ENCODE assay signal across 8 mouse cellular contexts in genomic region chr9:48761175-48761556, GRCm38 (mm10).
DNase-seq lines count a peak whose midpoint lies in the region; ATAC-seq and TF ChIP-seq lines count a peak whose summit lies in the region.

No protein-coding gene starts in this region.

- no peak overlapping the region for H3K4me3 ChIP-seq in forebrain, embryonic 12.5 days (replicated peaks)
- H3K4me3 ChIP-seq in forebrain, embryonic 11.5 days (ENCODE audit: low read depth, low read length), result no peak overlapping the region
- no peak overlapping the region for H3K4me3 ChIP-seq in hindbrain, embryonic 16.5 days (ENCODE audit: low read length)
- no peak overlapping the region for H3K4me3 ChIP-seq in hindbrain, embryonic 10.5 days
- H3K4me3 ChIP-seq in stomach, embryonic 14.5 days (ENCODE audit: low read depth, low read length), result no peak overlapping the region
- no peak overlapping the region for H3K4me3 ChIP-seq in stomach, postnatal 0 days (ENCODE audit: low read depth, low read length)

- no peak for TF ChIP-seq CTCF in stomach, postnatal 0 days (IDR thresholded peaks at IDR 0.05; ENCODE audit: low read depth)

- H3K4me1 ChIP-seq in forebrain, embryonic 12.5 days, result peaks cover 41% of the 10 kb centered on the region
- H3K4me1 ChIP-seq in forebrain, embryonic 11.5 days (replicated peaks; ENCODE audit: control insufficient read depth, insufficient read depth, low read length), result peaks cover 4% of the 10 kb centered on the region; the same call in 1 of the 2 replicates
- peaks cover 9% of the 10 kb centered on the region; the same call in 1 of the 2 replicates for H3K4me1 ChIP-seq in hindbrain, embryonic 16.5 days (ENCODE audit: control insufficient read depth, insufficient read depth, low read depth, low read length)
- peaks cover 83% of the 10 kb centered on the region for H3K4me1 ChIP-seq in hindbrain, embryonic 10.5 days (replicated peaks)
- peaks cover 25% of the 10 kb centered on the region for H3K4me1 ChIP-seq in stomach, embryonic 14.5 days (ENCODE audit: control insufficient read depth, insufficient read depth, low read length)
- H3K4me1 ChIP-seq in stomach, postnatal 0 days (replicated peaks; ENCODE audit: control insufficient read depth, insufficient read depth), result peaks cover 6% of the 10 kb centered on the region

- no peak overlapping the region for H3K4me2 ChIP-seq in forebrain, embryonic 12.5 days
- H3K4me2 ChIP-seq in forebrain, embryonic 11.5 days (ENCODE audit: low read depth, low read length, severe bottlenecking), result no peak overlapping the region
- no peak overlapping the region for H3K4me2 ChIP-seq in hindbrain, embryonic 16.5 days (ENCODE audit: low read length)
- H3K4me2 ChIP-seq in stomach, embryonic 14.5 days (replicated peaks; ENCODE audit: low read depth, low read length), result 0 out of 2 replicates have a peak overlapping the region, but pooled peaks have one; percentile 5
- H3K4me2 ChIP-seq in stomach, postnatal 0 days (replicated peaks; ENCODE audit: low read depth), result no peak overlapping the region

- H3K9me3 ChIP-seq in forebrain, embryonic 12.5 days, result no peaks in the 10 kb centered on the region
- no peaks in the 10 kb centered on the region for H3K9me3 ChIP-seq in forebrain, embryonic 11.5 days (ENCODE audit: control insufficient read depth, low read length)
- no peaks in the 10 kb centered on the region for H3K9me3 ChIP-seq in hindbrain, embryonic 16.5 days (ENCODE audit: control insufficient read depth, low read length)
- no peaks in the 10 kb centered on the region for H3K9me3 ChIP-seq in hindbrain, embryonic 10.5 days
- no peaks in the 10 kb centered on the region for H3K9me3 ChIP-seq in stomach, embryonic 14.5 days (ENCODE audit: control insufficient read depth, low read depth, low read length)
- no peaks in the 10 kb centered on the region for H3K9me3 ChIP-seq in stomach, postnatal 0 days (ENCODE audit: control insufficient read depth, low read length)

- 83% methylated on average over 8 of the region's 8 CpGs for WGBS in forebrain, embryonic 12.5 days
- whole genome bisulfite sequencing in forebrain, embryonic 11.5 days, result 87% methylated on average over 8 of the region's 8 CpGs
- 72% methylated on average over 8 of the region's 8 CpGs for WGBS in hindbrain, embryonic 16.5 days
- 84% methylated on average over 8 of the region's 8 CpGs for WGBS in hindbrain, embryonic 10.5 days
- 43% methylated on average over 8 of the region's 8 CpGs for WGBS in stomach, embryonic 14.5 days
- WGBS in stomach, postnatal 0 days, result 54% methylated on average over 8 of the region's 8 CpGs

- DNase-seq in forebrain, embryonic 11.5 days (ENCODE audit: low spot score), result no peak
- no peak for DNase-seq in hindbrain, embryonic 10.5 days (ENCODE audit: low spot score)
- no peak for DNase-seq in stomach, postnatal 0 days (ENCODE audit: low spot score)
- DNase-seq in frontal cortex, postnatal 36 days (ENCODE audit: low spot score in 2 of 2), result no peak

- no peaks in the 10 kb centered on the region for H3K36me3 ChIP-seq in forebrain, embryonic 12.5 days (replicated peaks)
- H3K36me3 ChIP-seq in forebrain, embryonic 11.5 days (ENCODE audit: control insufficient read depth, insufficient read depth, low read length), result no peaks in the 10 kb centered on the region
- no peaks in the 10 kb centered on the region for H3K36me3 ChIP-seq in hindbrain, embryonic 16.5 days (ENCODE audit: control insufficient read depth, insufficient read depth, low read length)
- H3K36me3 ChIP-seq in hindbrain, embryonic 10.5 days, result peaks cover 12% of the 10 kb centered on the region; the same call in 1 of the 2 replicates
- H3K36me3 ChIP-seq in stomach, embryonic 14.5 days (ENCODE audit: control insufficient read depth, insufficient read depth, low read length), result no peaks in the 10 kb centered on the region
- no peaks in the 10 kb centered on the region for H3K36me3 ChIP-seq in stomach, postnatal 0 days (ENCODE audit: control insufficient read depth, insufficient read depth, low read length)

- 0 out of 2 replicates have a peak overlapping the region, but pooled peaks have one; percentile 15 for H3K27ac ChIP-seq in forebrain, embryonic 12.5 days
- H3K27ac ChIP-seq in forebrain, embryonic 11.5 days (ENCODE audit: low read depth, low read length), result no peak overlapping the region
- H3K27ac ChIP-seq in hindbrain, embryonic 16.5 days (ENCODE audit: low read depth, low read length), result peak overlapping the region; percentile 57; the same call in 1 of the 2 replicates
- H3K27ac ChIP-seq in hindbrain, embryonic 10.5 days, result no peak overlapping the region
- peak overlapping the region; percentile 44; the same call in 1 of the 2 replicates for H3K27ac ChIP-seq in stomach, embryonic 14.5 days (ENCODE audit: low read length)
- no peak overlapping the region; the same call in 1 of the 2 replicates for H3K27ac ChIP-seq in stomach, postnatal 0 days (replicated peaks)

- no peak for ATAC-seq in forebrain, embryonic 12.5 days (ENCODE audit: low FRiP score)
- no peak for ATAC-seq in forebrain, embryonic 11.5 days (replicated peaks; ENCODE audit: low FRiP score)
- no peak for ATAC-seq in hindbrain, embryonic 16.5 days
- ATAC-seq in stomach, embryonic 14.5 days (ENCODE audit: insufficient number of reproducible peaks, insufficient read depth, low FRiP score, low read depth), result no peak
- ATAC-seq in stomach, postnatal 0 days (ENCODE audit: low FRiP score, low TSS enrichment), result no peak
- ATAC-seq in megakaryocyte, adult 5-6 weeks (ENCODE audit: poor library complexity, severe bottlenecking), result no peak

- no peak overlapping the region for H3K9ac ChIP-seq in forebrain, embryonic 12.5 days
- no peak overlapping the region for H3K9ac ChIP-seq in forebrain, embryonic 11.5 days (ENCODE audit: low read length)
- no peak overlapping the region for H3K9ac ChIP-seq in hindbrain, embryonic 16.5 days (ENCODE audit: low read depth, low read length)
- no peak overlapping the region for H3K9ac ChIP-seq in stomach, embryonic 14.5 days (replicated peaks; ENCODE audit: low read depth, low read length)
- no peak overlapping the region for H3K9ac ChIP-seq in stomach, postnatal 0 days (ENCODE audit: low read length)

- no peak for TF ChIP-seq EP300 in stomach, postnatal 0 days (optimal IDR thresholded peaks at IDR 0.05)

- no peaks in the 10 kb centered on the region for H3K27me3 ChIP-seq in forebrain, embryonic 12.5 days
- H3K27me3 ChIP-seq in forebrain, embryonic 11.5 days (ENCODE audit: control insufficient read depth, insufficient read depth, low read length), result no peaks in the 10 kb centered on the region
- H3K27me3 ChIP-seq in hindbrain, embryonic 16.5 days (replicated peaks; ENCODE audit: control insufficient read depth, insufficient read depth, low read length), result no peaks in the 10 kb centered on the region
- no peaks in the 10 kb centered on the region for H3K27me3 ChIP-seq in hindbrain, embryonic 10.5 days (ENCODE audit: insufficient read depth, poor library complexity, severe bottlenecking)
- no peaks in the 10 kb centered on the region for H3K27me3 ChIP-seq in stomach, embryonic 14.5 days (ENCODE audit: control insufficient read depth, insufficient read depth, low read length)
- no peaks in the 10 kb centered on the region for H3K27me3 ChIP-seq in stomach, postnatal 0 days (ENCODE audit: control insufficient read depth, insufficient read depth, low read length)

Comparison
In these comparisons a context has a peak if more than half of its experiments do, and no peak if none do; other contexts are left out.
1. H3K27ac ChIP-seq: peak in forebrain, embryonic 12.5 days (single experiment), hindbrain, embryonic 16.5 days (single experiment) and stomach, embryonic 14.5 days (single experiment); none in forebrain, embryonic 11.5 days (single experiment), hindbrain, embryonic 10.5 days (single experiment) and stomach, postnatal 0 days (single experiment).